Mouse (Mus musculus) hindbrain, postnatal 0 days (tissue): ENCODE results near the gene Dennd1b. TPM values are rescaled to one million over a fixed set of nuclear protein-coding genes. Genes with fewer than 3 reads are reported as not detected.

Source experiments
- ATAC-seq: fragments of 200-750 bp; cut with Nextera tagmentation; 2 replicates; pipeline ENCODE4 v1.8.0; 2017; ENCODE audit warnings: mild to moderate bottlenecking, moderate TSS enrichment, moderate library complexity
- DNase-seq: peaks from one replicate; pipeline ENCODE4 v3.0.0-alpha.2; 2015; ENCODE audit warnings: low spot score
- H3K27ac ChIP-seq: fragments of 300-500 bp; sonication (generic); 2 replicates; pipeline ENCODE4 v1.5.1; 2014; ENCODE audit warnings: mild to moderate bottlenecking
- H3K27me3 ChIP-seq: fragments of 300-500 bp; sonication (generic); 2 replicates; pipeline ENCODE4 v1.6.1; 2014; ENCODE audit warnings: low read length, mixed read lengths; ENCODE audit not compliant: insufficient read depth
- H3K36me3 ChIP-seq: fragments of 300-500 bp; sonication (generic); 2 replicates; pipeline ENCODE4 v1.6.1; 2014; ENCODE audit warnings: low read length, mixed read lengths; ENCODE audit not compliant: insufficient read depth
- H3K4me1 ChIP-seq: fragments of 300-500 bp; sonication (generic); 2 replicates; pipeline ENCODE4 v1.6.1; 2014; ENCODE audit warnings: antibody characterized with exemption, low read length, mixed read lengths; ENCODE audit not compliant: insufficient read depth
- H3K4me2 ChIP-seq: fragments of 300-500 bp; sonication (generic); 2 replicates; pipeline ENCODE4 v1.6.1; 2014; ENCODE audit warnings: low read depth, mild to moderate bottlenecking, low read length, moderate library complexity, mixed read lengths
- H3K4me3 ChIP-seq: fragments of 300-500 bp; sonication (generic); 2 replicates; pipeline ENCODE4 v1.5.1; 2014; ENCODE audit warnings: low read length
- H3K9ac ChIP-seq: fragments of 300-500 bp; sonication (generic); replicated peaks from 2 replicates; pipeline ENCODE4 v1.6.1; 2014; ENCODE audit warnings: mild to moderate bottlenecking, low read length, moderate library complexity, mixed read lengths
- H3K9me3 ChIP-seq: fragments of 300-500 bp; sonication (generic); 2 replicates; pipeline ENCODE4 v1.6.1; 2016; ENCODE audit warnings: low read length, mixed read lengths
- CTCF ChIP-seq: IDR thresholded peaks from 2 replicates; pipeline ENCODE4 v1.5.1; 2016; ENCODE audit warnings: antibody characterized with exemption, control low read depth, low read depth
- WGBS: fragments of 180-500 bp; shearing (Covaris S2); extraction: QIAGEN DNeasy Blood & Tissue Kit; methylation state at CpG from one replicate; pipeline ENCODE4 v1.1.7; 2014; 5-methylcytosine and 5-hydroxymethylcytosine counted together
- polyA plus RNA-seq: library from polyadenylated mRNA; unstranded; fragments of >200 nt; fragmentation: Nextera tagmentation; extraction: Ambion mirVana; gene quantifications from 2 replicates; pipeline ENCODE4 v1.2.1, GENCODE M21; 2015
- total RNA-seq: library from RNA; depleted of rRNA; stranded (reverse); fragments of >200 nt; gene quantifications from 2 replicates; pipeline ENCODE4 v1.2.3, GENCODE M21; 2014

Gene Dennd1b
- total and polyA plus RNA-seq, 2 experiments from 2014 or later = 8.3 to 30.9 TPM

DNA sequence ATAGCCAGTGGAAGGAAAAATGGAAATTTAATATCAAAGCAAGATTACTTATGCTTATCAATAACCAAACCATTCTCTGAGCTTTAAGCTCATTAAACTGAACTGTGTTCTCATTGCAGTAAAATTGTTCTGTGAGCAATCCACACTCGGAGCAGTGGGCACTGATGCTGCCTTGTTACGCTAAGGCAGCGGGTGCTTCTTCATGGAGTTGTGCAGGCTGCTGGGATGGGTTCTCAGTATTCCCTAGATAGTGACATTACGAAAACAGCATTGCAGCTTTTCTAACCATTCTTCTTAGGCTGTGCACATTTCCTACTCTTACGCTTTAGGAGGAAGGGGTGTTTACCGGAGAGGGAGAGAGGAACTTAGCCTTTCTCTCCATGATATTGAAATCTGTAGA is 128.5 kb downstream of the Dennd1b start:
- Histone ChIP-seq H3K36me3 (no peaks in the 10 kb centered on the region), H3K9ac (no peak overlapping the region), H3K4me1 (no peaks in the 10 kb centered on the region), H3K4me2 (no peak overlapping the region), H3K9me3 (no peaks in the 10 kb centered on the region), H3K27me3 (no peaks in the 10 kb centered on the region), H3K4me3 (no peak overlapping the region), H3K27ac (no peak overlapping the region)
- no peak for TF ChIP-seq CTCF
- ATAC-seq (no peak), DNase-seq (no peak)
- WGBS = 87% methylated on average over 6 of the region's 6 CpGs

GRCm38 (mm10) chr1:139092144-139092543 is 128.9 kb downstream of the Dennd1b start:
- H3K4me3 ChIP-seq = no peak overlapping the region
- WGBS = 86% methylated on average over 10 of the region's 10 CpGs
- no peak for ATAC-seq
- no peak for TF ChIP-seq CTCF
- H3K4me1 ChIP-seq = no peaks in the 10 kb centered on the region
- H3K27ac ChIP-seq = no peak overlapping the region
- no peak overlapping the region for H3K4me2 ChIP-seq
- no peaks in the 10 kb centered on the region for H3K27me3 ChIP-seq
- no peak overlapping the region for H3K9ac ChIP-seq
- H3K36me3 ChIP-seq = no peaks in the 10 kb centered on the region
- DNase-seq = no peak
- no peaks in the 10 kb centered on the region for H3K9me3 ChIP-seq

GRCm38 (mm10) chr1:139092722-139093121 is 129.5 kb downstream of the Dennd1b start:
- no peak for TF ChIP-seq CTCF
- H3K27me3 ChIP-seq = no peaks in the 10 kb centered on the region
- H3K36me3 ChIP-seq = no peaks in the 10 kb centered on the region
- no peak overlapping the region for H3K4me2 ChIP-seq
- H3K4me3 ChIP-seq = no peak overlapping the region
- H3K4me1 ChIP-seq = no peaks in the 10 kb centered on the region
- H3K9ac ChIP-seq = no peak overlapping the region
- DNase-seq = no peak
- ATAC-seq = no peak
- H3K9me3 ChIP-seq = no peaks in the 10 kb centered on the region
- 68% methylated on average over 4 of the region's 4 CpGs for WGBS
- H3K27ac ChIP-seq = no peak overlapping the region

- no peak for TF ChIP-seq CTCF
- DNase-seq (no peak), ATAC-seq (no peak)
- Histone ChIP-seq H3K4me1 (no peaks in the 10 kb centered on the region), H3K27ac (no peak overlapping the region), H3K36me3 (no peaks in the 10 kb centered on the region), H3K9me3 (no peaks in the 10 kb centered on the region), H3K4me2 (no peak overlapping the region), H3K27me3 (no peaks in the 10 kb centered on the region), H3K9ac (no peak overlapping the region), H3K4me3 (no peak overlapping the region)
- 92% methylated on average over 6 of the region's 6 CpGs for WGBS
Measured at GRCm38 (mm10) chr1:139096369-139096768, 133.1 kb downstream of the Dennd1b start.

GRCm38 (mm10) chr1:139098088-139098487 is 134.9 kb downstream of the Dennd1b start:
- 85% methylated on average over 4 of the region's 4 CpGs for WGBS
- no peak overlapping the region for H3K27ac ChIP-seq
- H3K4me2 ChIP-seq = no peak overlapping the region

GRCm38 (mm10) chr1:139101725-139102124 is 138.5 kb downstream of the Dennd1b start:
- Histone ChIP-seq H3K9ac (no peak overlapping the region), H3K4me3 (no peak overlapping the region), H3K4me2 (no peak overlapping the region), H3K4me1 (no peaks in the 10 kb centered on the region), H3K27ac (no peak overlapping the region), H3K27me3 (no peaks in the 10 kb centered on the region), H3K9me3 (no peaks in the 10 kb centered on the region), H3K36me3 (peaks cover 10% of the 10 kb centered on the region; the same call in 1 of the 2 replicates)
- peak; percentile 25 for DNase-seq
- WGBS = 67% methylated on average over 9 of the region's 9 CpGs
- no peak for TF ChIP-seq CTCF
- no peak for ATAC-seq

More at GRCm38 (mm10) chr1:139098088-139098487, 134.9 kb downstream of the Dennd1b start:
- no peak for ATAC-seq
- Histone ChIP-seq H3K9me3 (no peaks in the 10 kb centered on the region), H3K36me3 (peaks cover 5% of the 10 kb centered on the region; the same call in 1 of the 2 replicates), H3K4me3 (no peak overlapping the region), H3K9ac (no peak overlapping the region), H3K27me3 (no peaks in the 10 kb centered on the region), H3K4me1 (no peaks in the 10 kb centered on the region)
- no peak for TF ChIP-seq CTCF
- DNase-seq = no peak

GRCm38 (mm10) chr1:139108251-139108650 is 145.0 kb downstream of the Dennd1b start:
- no peak for TF ChIP-seq CTCF
- ATAC-seq (no peak), DNase-seq (no peak)
- H3K9me3 ChIP-seq = no peaks in the 10 kb centered on the region
- no peak overlapping the region for H3K4me3 ChIP-seq
- 86% methylated on average over 2 of the region's 2 CpGs for WGBS
- H3K9ac ChIP-seq = no peak overlapping the region
- no peak overlapping the region for H3K4me2 ChIP-seq
- peaks cover 5% of the 10 kb centered on the region; the same call in 1 of the 2 replicates for H3K36me3 ChIP-seq
- H3K27ac ChIP-seq = no peak overlapping the region
- H3K4me1 ChIP-seq = no peaks in the 10 kb centered on the region
- no peaks in the 10 kb centered on the region for H3K27me3 ChIP-seq
